Comparison of ENCODE assay signal across 13 mouse cellular contexts in genomic region chrX:53137066-53137465, GRCm38 (mm10).
"Had no signal": no experiment of that assay in that cellular context is flagged by ENCODE, and none has a peak within 500 bp of the region (broad histone marks: within the 10 kb centered on the region; RNA-seq: fewer than 3 reads in every experiment).

No protein-coding gene starts in this region.

- H3K27me3 ChIP-seq: limb, embryonic 13.5 days; liver, embryonic 12.5 days; midbrain, embryonic 15.5 days; neural tube, embryonic 12.5 days had no signal

- H3K9ac ChIP-seq: limb, embryonic 13.5 days; liver, embryonic 12.5 days; lung, embryonic 14.5 days; midbrain, embryonic 15.5 days; neural tube, embryonic 12.5 days had no signal

- DNase-seq: kidney, postnatal 10 days; kidney, postnatal 4 days; lung, embryonic 14.5 days; lung, postnatal 10 days; lung, postnatal 4 days; thymus, postnatal 36 days had no signal

- H3K4me3 ChIP-seq: layer of hippocampus, adult 2 months; limb, embryonic 13.5 days; liver, embryonic 12.5 days; megakaryocyte, embryonic 14.5 days; midbrain, embryonic 15.5 days; neural tube, embryonic 12.5 days had no signal

- H3K36me3 ChIP-seq: limb, embryonic 13.5 days; liver, embryonic 12.5 days; midbrain, embryonic 15.5 days; neural tube, embryonic 12.5 days had no signal

- H3K4me1 ChIP-seq: limb, embryonic 13.5 days; liver, embryonic 12.5 days; megakaryocyte, embryonic 14.5 days; midbrain, embryonic 15.5 days; neural tube, embryonic 12.5 days had no signal

- H3K27ac ChIP-seq: layer of hippocampus, adult 2 months; limb, embryonic 13.5 days; liver, embryonic 12.5 days; midbrain, embryonic 15.5 days; neural tube, embryonic 12.5 days; stomach, postnatal 0 days had no signal
